Mouse (Mus musculus): ENCODE data around the gene Foxk2. TPM values are rescaled to one million over a fixed set of nuclear protein-coding genes. Genes with fewer than 3 reads are reported as not detected.

Foxk2 gene
- total RNA-seq (2021) = 36.9 and 37.5 TPM in 2 replicates
- long read RNA-seq, experiment 1, full-length matches to known transcripts = 2 of 16 reads
- long read RNA-seq, experiment 1, partial matches to known transcripts = 2 of 16 reads
- long read RNA-seq, experiment 1, other reads (novel, unspliced or antisense) = 12 of 16 reads
- long read RNA-seq, experiment 2, full-length matches to known transcripts = 4 of 21 reads
- long read RNA-seq, experiment 2, partial matches to known transcripts = 3 of 21 reads
- long read RNA-seq, experiment 2, other reads (novel, unspliced or antisense) = 14 of 21 reads

- DNase-seq = peak; percentile 96
Measured at GRCm38 (mm10) chr11:121259160-121260100, at the start of gene Foxk2. Gene Foxk2 (plus strand): TSS chr11:121259990.

DNA sequence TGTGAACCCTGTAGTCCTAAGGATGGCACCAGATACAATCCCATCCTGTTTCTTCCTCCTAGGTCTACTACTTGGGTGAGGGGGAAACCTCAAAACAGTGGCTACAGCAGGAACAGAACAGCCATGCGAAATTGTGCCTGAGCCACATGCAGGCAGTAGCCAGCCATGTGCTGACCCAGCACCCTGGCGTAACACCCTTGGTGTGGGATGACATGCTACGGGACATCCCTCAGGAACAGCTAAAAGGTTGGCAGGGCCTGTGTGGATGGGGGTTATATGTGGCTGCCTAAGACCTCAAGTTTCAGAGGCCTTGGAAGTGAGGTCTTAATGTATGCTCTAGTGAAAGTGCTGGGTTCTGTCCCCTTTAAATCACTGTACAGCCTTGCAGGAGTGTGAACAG lies 43.0 kb upstream of the Foxk2 start:
- no peak for DNase-seq

DNA sequence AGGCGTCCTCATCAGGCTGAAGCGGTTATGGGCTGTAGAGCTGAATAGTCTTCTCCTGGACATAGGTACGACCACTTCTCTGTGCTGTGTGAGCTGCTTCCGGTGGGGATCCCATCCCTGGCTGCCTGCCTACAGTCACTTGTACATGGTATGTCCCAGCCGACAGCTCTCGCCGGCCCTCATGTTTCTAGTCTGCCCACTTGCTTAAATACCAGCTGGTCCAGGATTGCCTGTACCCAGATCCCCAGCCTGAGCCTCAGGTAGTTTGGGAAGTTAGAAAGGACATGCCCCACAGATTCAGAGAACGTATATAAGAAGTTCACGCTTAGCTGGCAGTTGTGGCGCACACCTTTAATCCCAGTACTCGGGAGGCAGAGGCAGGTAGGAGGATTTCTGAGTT lies 40.0 kb upstream of the Foxk2 start:
- DNase-seq = no peak

DNA sequence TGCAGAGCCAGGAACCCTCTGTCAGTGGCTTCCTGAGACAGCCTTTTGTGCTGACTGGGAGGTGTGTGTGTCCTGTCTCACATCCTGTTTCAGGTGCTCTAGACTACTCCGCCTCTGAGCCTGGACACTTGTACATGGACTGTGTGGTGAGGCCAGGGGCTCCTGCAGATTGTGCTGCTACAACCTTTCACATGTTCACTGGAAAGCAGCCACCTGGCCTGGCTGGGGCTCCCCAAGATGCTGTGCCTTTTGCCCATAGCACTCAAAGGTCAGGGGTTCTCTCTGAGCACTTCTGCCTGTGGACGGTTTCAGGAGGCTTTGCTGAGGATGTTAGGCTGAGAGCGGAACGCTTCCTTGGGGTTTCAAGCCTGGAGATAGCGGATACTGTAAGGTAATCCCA lies 39.0 kb upstream of the Foxk2 start:
- no peak for DNase-seq

GRCm38 (mm10) chr11:121221321-121222010 lies 38.3 kb upstream of the Foxk2 start:
- DNase-seq = no peak

DNA sequence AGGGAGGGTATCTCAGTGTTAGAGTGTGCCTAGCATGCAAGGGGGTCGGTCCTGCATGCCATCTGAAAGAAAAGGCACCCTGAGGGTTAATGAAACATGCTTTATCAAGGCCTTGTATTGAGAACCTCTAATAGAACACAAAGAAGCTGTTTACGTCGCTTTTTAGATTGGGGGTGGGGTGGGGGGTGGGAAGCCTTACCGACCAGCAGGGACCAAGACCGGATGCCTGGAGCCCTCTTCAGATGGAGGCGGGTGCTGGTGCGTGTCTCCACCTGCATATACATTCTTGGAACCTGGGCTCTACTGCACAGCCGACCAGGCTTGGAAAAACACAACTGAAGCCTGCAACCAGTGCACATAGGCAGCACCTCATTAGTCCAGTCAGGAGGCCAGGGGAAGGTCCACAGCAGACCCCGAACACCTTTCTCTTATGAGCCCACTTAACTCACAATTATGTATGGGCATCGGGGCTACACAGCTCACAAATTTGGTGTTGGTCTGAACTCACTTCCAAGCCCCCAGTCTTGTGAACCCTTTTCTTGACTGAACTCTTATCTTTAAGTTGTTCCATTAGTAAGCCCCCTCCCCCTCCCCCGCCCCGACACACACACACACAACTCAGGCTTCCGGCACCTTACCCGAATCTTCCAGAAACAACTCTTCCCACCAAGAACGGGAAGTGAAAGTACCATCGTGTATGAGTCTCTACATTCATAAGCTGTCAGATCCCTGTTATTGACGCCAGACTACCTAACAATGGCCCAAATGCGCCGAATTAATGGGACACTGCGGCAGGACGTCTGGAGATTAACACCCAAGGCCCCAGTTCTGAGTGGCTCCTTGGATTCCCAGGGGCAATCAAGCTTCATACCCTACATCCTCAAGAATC lies 31.4 kb upstream of the Foxk2 start:
- no peak for DNase-seq

- peak; percentile 83 for DNase-seq
Measured at GRCm38 (mm10) chr11:121229018-121229439, 30.8 kb upstream of the Foxk2 start, which contains the start of gene Cybc1. Gene Cybc1 (minus strand): TSS chr11:121229322.

GRCm38 (mm10) chr11:121231191-121231590 lies 28.6 kb upstream of the Foxk2 start:
- no peak for DNase-seq

DNA sequence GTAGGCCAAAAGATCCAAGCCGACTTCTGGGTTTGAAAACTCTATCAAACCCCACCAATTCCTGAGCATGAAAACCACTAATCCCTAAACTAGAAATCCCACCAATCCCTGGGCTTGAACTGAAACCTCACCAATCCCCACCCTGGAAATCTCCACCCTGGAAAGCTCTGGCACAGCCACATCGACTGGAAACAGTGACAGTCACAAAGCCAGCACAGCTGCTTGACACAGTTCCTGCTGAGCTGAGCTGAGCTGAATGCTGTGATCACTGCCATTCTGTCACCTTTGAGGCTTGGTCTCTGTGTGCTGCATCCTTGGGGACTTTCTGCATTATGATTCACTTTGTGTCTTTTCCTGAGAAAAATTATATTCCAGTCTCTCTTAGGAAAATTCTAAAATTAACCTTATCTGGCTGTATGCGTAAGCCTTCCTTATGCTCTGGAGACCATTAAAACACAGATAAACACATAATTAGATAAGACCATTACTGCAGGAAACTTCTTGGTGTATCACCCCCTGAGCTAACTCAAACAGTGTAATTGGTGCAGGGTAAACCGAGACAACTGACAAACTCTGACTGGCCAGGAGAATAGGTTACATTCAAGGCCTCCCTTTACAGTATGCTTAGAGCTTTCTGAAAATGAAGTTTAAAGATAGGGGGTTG lies 28.0 kb upstream of the Foxk2 start:
- no peak for DNase-seq

- DNase-seq = no peak
Measured at GRCm38 (mm10) chr11:121232706-121233105, 27.1 kb upstream of the Foxk2 start.

DNA sequence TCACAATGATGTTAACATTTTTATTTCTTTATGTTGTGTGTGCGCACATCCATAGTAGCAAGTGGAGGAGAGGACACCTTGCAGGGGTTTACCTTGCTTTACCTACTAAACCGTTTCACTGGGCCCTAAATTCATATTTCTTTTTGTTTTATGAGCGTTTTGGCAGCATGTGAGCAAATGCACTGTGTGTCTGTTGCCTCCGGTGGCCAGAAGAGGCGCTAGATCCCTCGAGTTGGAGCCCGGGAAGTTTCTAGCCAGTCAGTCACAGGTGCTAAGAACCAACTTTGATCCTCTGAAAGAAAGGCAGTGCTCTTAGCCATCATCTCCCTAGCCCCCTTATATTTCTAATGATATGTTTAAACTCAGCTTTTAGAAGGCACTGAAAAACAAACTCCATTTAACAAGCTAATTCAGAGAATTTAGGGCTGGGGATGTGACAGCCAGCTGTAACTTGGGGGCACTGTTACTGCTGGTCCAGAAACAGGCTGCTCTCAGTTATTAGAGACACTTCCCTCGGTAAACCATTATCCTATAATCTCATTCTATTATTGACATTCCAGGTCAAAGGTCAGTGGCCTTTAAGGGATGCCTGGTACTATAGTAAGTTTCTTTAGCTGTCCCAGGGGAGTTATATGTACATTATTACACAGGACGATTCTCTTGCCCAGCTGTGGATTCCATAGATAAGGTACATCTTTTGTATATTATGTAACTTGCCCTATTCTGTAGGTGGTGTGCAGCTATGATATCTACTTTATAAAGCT lies 24.1 kb upstream of the Foxk2 start:
- DNase-seq = peak; percentile 66

- peak; percentile 99 for DNase-seq
Measured at GRCm38 (mm10) chr11:121236564-121237344, 23.0 kb upstream of the Foxk2 start, which contains the start of gene Narf. Gene Narf (plus strand): TSS chr11:121237253.

DNA sequence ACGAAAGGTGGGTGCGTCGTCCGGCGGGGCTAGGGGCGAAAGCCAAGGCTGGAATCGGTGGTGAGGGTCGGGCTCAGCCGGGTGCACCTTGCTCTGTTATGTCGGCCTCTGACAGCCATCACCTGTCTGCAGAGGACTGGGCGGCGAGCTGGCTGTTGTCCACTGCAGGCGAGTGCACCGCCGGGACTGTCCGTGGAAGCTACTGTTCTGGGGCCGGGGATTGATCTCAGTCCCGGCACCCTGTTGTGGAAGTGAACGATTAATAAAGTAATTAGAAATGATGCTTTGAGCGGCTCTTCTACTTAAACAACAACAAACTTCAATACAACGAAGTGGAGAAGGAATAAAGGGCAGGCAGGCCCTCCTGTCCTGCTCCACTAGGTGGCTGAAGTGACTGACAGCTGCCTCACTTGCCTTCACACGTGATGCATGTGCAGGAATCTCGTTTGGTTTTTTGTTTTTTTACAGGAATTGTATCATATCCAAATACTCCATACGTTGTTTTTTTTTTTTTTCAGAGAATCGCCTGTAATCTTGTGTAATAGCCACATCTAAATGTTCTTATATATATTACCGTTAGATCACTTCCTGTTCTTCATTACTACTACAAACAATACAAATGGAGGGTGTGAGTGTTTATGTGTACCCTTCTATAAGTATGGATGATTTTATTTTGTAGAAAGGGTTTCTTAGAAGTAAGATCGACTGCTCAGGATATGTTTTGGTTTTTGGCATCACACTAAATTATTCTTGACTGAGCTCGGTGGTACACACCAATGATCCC lies 22.3 kb upstream of the Foxk2 start:
- DNase-seq = no peak

DNA sequence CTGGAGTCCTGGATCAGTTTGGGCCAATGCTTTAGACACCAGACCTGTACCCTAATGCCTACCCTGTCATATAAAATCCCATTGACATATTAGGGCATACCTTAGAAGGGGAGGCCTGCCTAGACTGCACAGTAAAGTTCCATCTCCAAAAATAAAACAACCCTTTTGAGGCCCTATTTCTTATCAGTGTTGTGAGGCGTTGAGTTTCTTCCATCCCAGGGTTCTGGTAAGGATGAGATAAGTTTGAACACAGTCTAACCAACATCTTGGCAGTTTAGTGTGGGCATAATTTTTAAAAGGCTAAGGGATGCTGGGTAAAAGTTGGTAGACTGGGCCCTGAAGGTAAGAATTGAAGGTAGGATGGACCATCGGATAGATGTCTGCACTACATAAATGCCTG lies 20.1 kb upstream of the Foxk2 start:
- no peak for DNase-seq

GRCm38 (mm10) chr11:121250196-121250595 lies 9.6 kb upstream of the Foxk2 start:
- no peak for DNase-seq

GRCm38 (mm10) chr11:121260211-121260906 lies 569 bp downstream of the Foxk2 start:
- DNase-seq = peak; percentile 57

- no peak for DNase-seq
Measured at GRCm38 (mm10) chr11:121261074-121261473, 1.3 kb downstream of the Foxk2 start.

GRCm38 (mm10) chr11:121277516-121277915 lies 17.7 kb downstream of the Foxk2 start:
- no peak for DNase-seq

Data from adrenal gland, postnatal 14 days (tissue).